Mouse (Mus musculus) adrenal gland (tissue): ENCODE results near the gene Prx.

Experiments
- intact Hi-C: fragments of 180-260 bp; cut with DNase I; formaldehyde crosslinking; loops from one replicate; pipeline ENCODE4 v1.15.1; 2025

The Prx gene

DNA sequence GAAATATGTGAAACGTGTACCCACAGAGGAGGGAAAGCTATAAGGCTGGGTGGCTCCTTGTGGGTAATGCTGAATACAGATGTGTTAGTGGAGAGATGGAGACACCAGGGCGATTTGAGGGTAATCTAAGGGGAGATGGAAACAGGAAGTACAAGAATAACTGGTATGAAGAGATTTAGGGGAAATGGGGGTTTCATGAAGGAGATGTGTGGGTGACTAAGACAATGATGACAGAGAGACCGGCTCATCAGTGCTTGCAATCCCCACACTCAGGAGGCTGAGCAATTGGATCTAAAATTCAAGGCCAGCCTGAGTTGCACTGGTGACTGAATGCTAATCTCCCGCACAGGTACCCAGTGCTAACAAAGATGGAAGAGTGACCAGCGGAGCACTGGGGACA lies 52.9 kb downstream of the Prx start:
- intact Hi-C loops, result no loop called here

DNA sequence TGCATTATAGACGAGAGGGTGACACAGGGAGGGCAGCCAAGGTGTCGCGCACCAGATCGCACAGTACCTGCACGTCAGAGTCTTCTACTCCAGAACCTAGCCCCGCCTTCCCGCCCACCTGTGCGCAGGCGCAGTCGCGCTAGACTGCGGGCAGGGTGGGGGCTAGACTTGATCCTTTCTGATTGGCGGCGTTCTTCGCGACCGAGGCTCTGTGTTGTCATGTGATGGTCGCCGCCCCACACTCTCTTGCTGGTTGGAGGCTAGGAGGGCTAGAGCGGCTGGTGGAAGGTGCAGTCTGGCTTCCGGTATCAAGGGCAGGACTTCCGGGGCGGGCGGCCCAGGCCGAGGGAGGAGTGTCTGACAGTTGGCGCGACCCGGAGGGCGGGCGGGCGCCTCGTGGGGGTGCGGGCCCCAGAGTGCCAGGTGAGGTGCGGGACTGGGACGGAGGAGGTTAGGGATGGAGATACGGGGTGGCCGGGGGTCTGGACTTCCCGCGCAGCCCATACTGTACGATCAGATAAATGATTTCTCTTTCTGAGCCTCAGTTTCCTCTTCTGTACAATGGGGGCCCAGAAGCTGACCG lies 53.9 kb downstream of the Prx start, which contains the start of the genes Pld3 and 2310022A10Rik:
Gene Pld3, minus strand, starts transcription at position 288 of the 583 bp plus-strand sequence.
Gene 2310022A10Rik, plus strand, starts transcription at position 303 of the 583 bp plus-strand sequence.
- intact Hi-C loops, result no loop called here

DNA sequence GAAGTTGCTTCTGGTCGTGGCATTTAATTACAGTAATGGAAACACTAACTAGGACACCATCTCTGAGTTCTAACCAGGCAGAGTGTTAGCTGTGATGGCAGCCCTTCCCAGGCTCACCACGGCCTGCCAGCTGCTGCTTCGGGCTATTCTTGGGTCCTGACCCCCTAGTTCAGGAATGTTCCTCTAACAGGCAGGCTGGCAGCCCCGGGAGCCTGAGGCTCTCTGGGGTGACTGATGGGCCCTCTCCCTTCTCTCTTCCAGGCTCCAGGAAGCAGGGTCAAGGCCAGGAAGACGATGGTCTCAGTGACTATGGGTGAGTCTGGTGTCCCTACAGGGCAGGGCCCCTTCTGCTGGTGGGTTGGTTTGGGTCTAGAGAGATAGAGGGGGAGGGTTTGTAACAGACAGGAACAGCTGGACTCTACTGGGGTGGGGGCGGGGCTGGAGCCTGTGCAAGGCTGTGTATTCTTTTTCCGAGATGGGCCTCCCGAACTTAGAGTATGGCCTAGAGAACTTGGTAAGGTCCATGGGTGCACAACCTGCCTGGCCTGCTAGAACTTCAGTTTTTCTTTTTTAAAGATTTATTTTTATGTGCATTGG lies 61.3 kb downstream of the Prx start:
- intact Hi-C loops, result no loop called here

DNA sequence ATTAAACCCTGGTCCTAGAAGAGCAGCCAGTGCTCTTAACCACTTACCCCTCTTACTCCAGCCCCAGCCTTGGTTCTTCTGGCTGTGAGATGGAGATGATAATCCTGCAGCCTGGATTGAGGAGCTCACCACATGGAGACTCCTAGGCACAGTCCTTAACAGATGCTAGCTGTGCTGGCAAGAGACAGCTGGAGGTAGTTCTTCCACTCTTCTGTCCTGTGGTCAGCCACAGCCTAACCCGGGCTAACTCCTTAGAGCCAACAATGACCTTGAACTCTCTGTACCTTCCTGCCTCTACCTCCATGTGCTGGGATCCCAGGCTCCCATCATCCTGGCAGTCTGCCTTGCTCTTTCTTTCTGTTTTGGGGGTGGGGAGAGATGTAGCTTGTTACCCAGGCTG lies 61.9 kb downstream of the Prx start:
- intact Hi-C loops, result no loop called here
